Mouse (Mus musculus) embryonic facial prominence, embryonic 14.5 days (tissue): Measurements from ENCODE around the gene Pld4. TPM values are rescaled to one million over a fixed set of nuclear protein-coding genes. Genes with fewer than 3 reads are reported as not detected.
A peak's percentile ranks its signal among the peaks of the same experiment; 100 is the strongest.

Experiments
- ATAC-seq: fragments of 200-750 bp; cut with Nextera tagmentation; 2 replicates; pipeline ENCODE4 v1.8.0; 2017; ENCODE audit warnings: low read depth, moderate number of reproducible peaks, moderate TSS enrichment
- DNase-seq: peaks from one replicate; pipeline ENCODE4 v3.0.0-alpha.2; 2015; ENCODE audit warnings: low spot score
- H3K27ac ChIP-seq: fragments of 300-500 bp; sonication (generic); replicated peaks from 2 replicates; pipeline ENCODE4 v1.5.1; 2014; ENCODE audit warnings: low read depth, mild to moderate bottlenecking, low read length, moderate library complexity
- H3K27me3 ChIP-seq: fragments of 300-500 bp; sonication (generic); replicated peaks from 2 replicates; pipeline ENCODE4 v1.6.1; 2014; ENCODE audit warnings: low read length; ENCODE audit not compliant: control insufficient read depth, insufficient read depth
- H3K36me3 ChIP-seq: fragments of 300-500 bp; sonication (generic); 2 replicates; pipeline ENCODE4 v1.6.1; 2014; ENCODE audit warnings: low read length, mixed read lengths; ENCODE audit not compliant: control insufficient read depth, insufficient read depth
- H3K4me1 ChIP-seq: fragments of 300-500 bp; sonication (generic); 2 replicates; pipeline ENCODE4 v1.6.1; 2014; ENCODE audit warnings: antibody characterized with exemption, low read length; ENCODE audit not compliant: control insufficient read depth, insufficient read depth
- H3K4me2 ChIP-seq: fragments of 300-500 bp; sonication (generic); 2 replicates; pipeline ENCODE4 v1.6.1; 2014; ENCODE audit warnings: low read depth, mild to moderate bottlenecking, low read length, moderate library complexity, mixed read lengths
- H3K4me3 ChIP-seq: fragments of 300-500 bp; sonication (generic); 2 replicates; pipeline ENCODE4 v1.5.1; 2014; ENCODE audit warnings: low read depth, mild to moderate bottlenecking, low read length
- H3K9ac ChIP-seq: fragments of 300-500 bp; sonication (generic); 2 replicates; pipeline ENCODE4 v1.6.1; 2014; ENCODE audit warnings: low read depth, mild to moderate bottlenecking, low read length, moderate library complexity, mixed read lengths
- H3K9me3 ChIP-seq: fragments of 300-500 bp; sonication (generic); 2 replicates; pipeline ENCODE4 v1.6.1; 2016; ENCODE audit warnings: low read length; ENCODE audit not compliant: control insufficient read depth
- WGBS: fragments of 180-500 bp; shearing (Covaris S2); extraction: QIAGEN DNeasy Blood & Tissue Kit; methylation state at CpG from one replicate; pipeline ENCODE4 v1.1.7; 2014; 5-methylcytosine and 5-hydroxymethylcytosine counted together
- polyA plus RNA-seq: library from polyadenylated mRNA; unstranded; fragments of >200 nt; fragmentation: Nextera tagmentation; extraction: Ambion mirVana; gene quantifications from 2 replicates; pipeline ENCODE4 v1.2.1, GENCODE M21; 2014

Pld4 gene
- polyA plus RNA-seq, 1 experiment from 2014 or later, result 12.8 TPM

- H3K27ac ChIP-seq, result no peak overlapping the region
- 91% methylated on average over 10 of the region's 10 CpGs for WGBS
- H3K27me3 ChIP-seq, result no peaks in the 10 kb centered on the region
- H3K4me2 ChIP-seq, result no peak overlapping the region
- H3K4me3 ChIP-seq, result no peak overlapping the region
- ATAC-seq (no peak), DNase-seq (no peak)
- no peak overlapping the region for H3K9ac ChIP-seq
- H3K36me3 ChIP-seq, result no peaks in the 10 kb centered on the region
- H3K9me3 ChIP-seq, result peaks cover 6% of the 10 kb centered on the region; the same call in 1 of the 2 replicates
- no peaks in the 10 kb centered on the region for H3K4me1 ChIP-seq
Measured at GRCm38 (mm10) chr12:112774481-112774880, 14.0 kb downstream of the Pld4 start.

DNA sequence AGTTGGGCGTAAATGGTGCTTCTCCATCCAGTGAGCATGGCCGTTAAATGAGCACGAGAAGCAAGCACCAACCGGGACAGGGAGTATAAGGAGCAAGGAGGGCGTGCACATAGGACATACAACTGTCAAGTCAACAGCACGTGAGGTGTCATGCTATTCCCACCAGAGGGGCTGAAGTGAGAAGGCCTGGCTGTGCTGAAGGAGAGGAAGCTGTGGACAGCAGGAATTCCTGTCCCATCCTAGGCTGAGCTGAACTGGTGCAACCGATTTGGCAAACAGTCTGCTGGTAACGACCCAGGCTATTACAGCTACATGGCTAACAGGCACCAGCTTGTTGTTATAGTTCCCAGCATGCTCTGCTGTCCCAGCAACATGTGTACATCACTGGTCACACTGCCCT, 30.6 kb downstream of the Pld4 start:
- Histone ChIP-seq H3K4me3 (no peak overlapping the region), H3K4me1 (peaks cover 12% of the 10 kb centered on the region), H3K9me3 (no peaks in the 10 kb centered on the region), H3K9ac (no peak overlapping the region), H3K27me3 (no peaks in the 10 kb centered on the region), H3K4me2 (no peak overlapping the region), H3K36me3 (no peaks in the 10 kb centered on the region), H3K27ac (no peak overlapping the region)
- 67% methylated on average over 8 of the region's 8 CpGs for WGBS
- ATAC-seq, result no peak
- no peak for DNase-seq

DNA sequence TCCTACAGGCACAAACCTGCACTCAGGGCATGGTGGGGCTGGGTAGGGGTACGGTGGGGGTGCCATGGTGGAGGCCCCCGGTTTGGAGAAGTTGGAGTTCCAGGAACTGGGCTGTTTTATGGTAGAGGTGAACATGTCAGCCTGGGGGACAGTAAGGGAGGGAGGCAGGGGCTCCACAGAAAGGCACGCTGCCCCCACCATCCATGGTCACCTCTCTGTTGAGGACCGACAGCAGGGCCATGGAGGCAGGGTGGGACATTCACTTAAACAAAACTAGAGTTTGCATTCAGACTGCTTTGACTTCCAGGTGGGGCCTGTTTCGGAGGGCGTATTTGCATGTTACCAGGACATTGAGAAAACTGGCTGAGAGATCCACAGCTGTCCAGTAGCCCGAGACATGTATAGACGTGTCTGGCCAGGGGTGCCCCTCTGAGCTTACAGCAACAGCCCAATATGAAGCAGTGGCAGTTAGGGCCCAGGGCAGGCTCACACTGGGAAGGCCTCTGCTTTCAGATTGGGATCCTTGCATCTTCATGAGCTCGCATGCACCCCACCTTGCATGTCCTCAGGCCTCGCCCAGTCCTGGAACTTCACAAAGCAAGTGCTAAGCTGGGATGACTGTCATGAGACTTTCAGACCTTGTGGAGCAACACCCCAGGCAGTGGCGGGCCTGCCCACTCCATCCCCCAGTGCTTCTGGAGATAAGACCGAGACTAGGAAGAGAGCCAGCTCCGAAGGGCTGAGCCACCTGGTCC, 33.3 kb downstream of the Pld4 start:
- Histone ChIP-seq H3K4me2 (no peak overlapping the region), H3K27me3 (no peaks in the 10 kb centered on the region), H3K4me1 (peaks cover 35% of the 10 kb centered on the region), H3K36me3 (no peaks in the 10 kb centered on the region), H3K9me3 (no peaks in the 10 kb centered on the region), H3K9ac (no peak overlapping the region), H3K4me3 (no peak overlapping the region), H3K27ac (peak overlapping the region; percentile 29)
- DNase-seq (peak; percentile 54), ATAC-seq (no peak)
- 60% methylated on average over 13 of the region's 13 CpGs for WGBS

DNA sequence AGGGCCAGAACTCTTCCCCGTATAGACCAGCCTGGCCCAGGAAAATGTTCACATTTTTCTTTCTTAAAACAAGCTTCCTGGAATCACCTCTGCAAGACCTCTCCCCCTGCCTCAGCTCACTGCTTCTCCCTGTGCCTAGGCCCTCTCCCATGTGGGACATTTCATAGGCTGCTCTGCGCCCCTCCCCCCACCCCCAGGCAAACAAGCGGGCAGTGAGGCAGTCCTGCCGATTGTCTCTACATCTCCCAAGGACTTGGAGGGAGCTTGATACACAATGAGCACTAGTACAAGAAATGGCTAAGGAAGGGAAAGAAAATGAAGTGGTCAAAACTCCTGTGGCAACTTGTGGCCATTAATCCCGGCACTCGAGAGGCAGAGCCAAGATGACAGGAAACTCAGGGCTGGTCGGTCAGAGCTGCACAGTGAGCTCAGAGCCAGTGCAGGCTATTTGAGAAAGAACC, 33.9 kb downstream of the Pld4 start:
- peaks cover 36% of the 10 kb centered on the region for H3K4me1 ChIP-seq
- H3K27ac ChIP-seq, result peak overlapping the region; percentile 29
- H3K36me3 ChIP-seq, result no peaks in the 10 kb centered on the region
- H3K4me3 ChIP-seq, result no peak overlapping the region
- H3K27me3 ChIP-seq, result no peaks in the 10 kb centered on the region
- no peaks in the 10 kb centered on the region for H3K9me3 ChIP-seq
- ATAC-seq, result no peak
- no peak overlapping the region for H3K9ac ChIP-seq
- peak overlapping the region; percentile 21; the same call in 1 of the 2 replicates for H3K4me2 ChIP-seq
- DNase-seq, result no peak
- WGBS, result 28% methylated on average over 7 of the region's 7 CpGs

GRCm38 (mm10) chr12:112794998-112795397, 34.5 kb downstream of the Pld4 start:
- 81% methylated on average over 5 of the region's 5 CpGs for WGBS
- H3K9ac ChIP-seq, result no peak overlapping the region; the same call in 1 of the 2 replicates
- no peak for ATAC-seq
- peak overlapping the region; percentile 7; the same call in 1 of the 2 replicates for H3K4me2 ChIP-seq
- no peak overlapping the region for H3K27ac ChIP-seq
- no peak overlapping the region for H3K4me3 ChIP-seq
- H3K9me3 ChIP-seq, result no peaks in the 10 kb centered on the region
- no peaks in the 10 kb centered on the region for H3K27me3 ChIP-seq
- no peak for DNase-seq
- no peaks in the 10 kb centered on the region for H3K36me3 ChIP-seq
- peaks cover 36% of the 10 kb centered on the region for H3K4me1 ChIP-seq

DNA sequence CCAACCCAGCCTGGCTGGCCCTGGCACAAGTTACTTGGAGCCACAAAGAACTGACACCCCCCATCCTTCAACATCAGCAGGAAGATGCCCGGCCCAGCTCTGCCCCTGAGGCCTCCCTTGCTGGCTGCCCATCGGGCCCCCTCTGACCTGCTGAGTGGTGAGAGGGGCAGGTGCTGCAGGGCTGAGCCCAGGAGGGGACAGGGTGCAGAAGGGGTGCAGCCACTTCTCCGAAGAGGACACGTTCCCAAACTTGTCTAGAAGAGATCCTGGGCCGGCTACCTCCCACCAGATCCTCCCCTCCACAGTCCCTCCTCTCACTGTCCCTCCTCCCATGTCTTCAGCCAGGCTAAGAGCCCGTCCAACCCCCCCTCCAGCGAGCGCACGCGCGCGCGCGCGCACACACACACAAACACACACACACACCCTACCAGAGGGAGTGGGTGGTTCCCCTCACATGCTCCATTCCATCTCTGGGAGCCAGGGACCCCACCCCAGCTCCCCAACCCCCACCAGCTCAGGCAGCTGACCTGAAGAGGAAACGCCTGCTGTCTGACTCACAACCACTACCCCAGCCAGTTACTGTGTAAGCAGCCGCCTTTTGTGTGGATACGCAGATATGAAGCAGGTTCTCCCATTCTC, 35.1 kb downstream of the Pld4 start:
- Histone ChIP-seq H3K36me3 (no peaks in the 10 kb centered on the region), H3K9me3 (no peaks in the 10 kb centered on the region), H3K4me2 (peak overlapping the region; percentile 7; the same call in 1 of the 2 replicates), H3K27ac (no peak overlapping the region), H3K27me3 (no peaks in the 10 kb centered on the region; the same call in 1 of the 2 replicates), H3K4me3 (no peak overlapping the region), H3K4me1 (peaks cover 36% of the 10 kb centered on the region), H3K9ac (no peak overlapping the region; the same call in 1 of the 2 replicates)
- peak; percentile 74 for DNase-seq
- ATAC-seq, result no peak; the same call in 1 of the 2 replicates
- whole genome bisulfite sequencing, result 45% methylated on average over 5 of the region's 18 CpGs

- H3K27me3 ChIP-seq, result peaks cover 12% of the 10 kb centered on the region
- H3K4me3 ChIP-seq, result no peak overlapping the region
- no peaks in the 10 kb centered on the region for H3K9me3 ChIP-seq
- no peaks in the 10 kb centered on the region for H3K36me3 ChIP-seq
- no peak overlapping the region for H3K9ac ChIP-seq
- no peak overlapping the region for H3K4me2 ChIP-seq
- H3K27ac ChIP-seq, result no peak overlapping the region
- DNase-seq (no peak), ATAC-seq (no peak)
- peaks cover 34% of the 10 kb centered on the region for H3K4me1 ChIP-seq
- WGBS, result 48% methylated on average over 17 of the region's 17 CpGs
Measured at GRCm38 (mm10) chr12:112796551-112797510, 36.4 kb downstream of the Pld4 start.

- H3K4me3 ChIP-seq, result no peak overlapping the region
- H3K36me3 ChIP-seq, result no peaks in the 10 kb centered on the region
- WGBS, result 48% methylated on average over 12 of the region's 15 CpGs
- no peak overlapping the region for H3K27ac ChIP-seq
- peak; percentile 56 for DNase-seq
- ATAC-seq, result no peak
- no peaks in the 10 kb centered on the region for H3K9me3 ChIP-seq
- no peak overlapping the region for H3K9ac ChIP-seq
- peaks cover 40% of the 10 kb centered on the region for H3K4me1 ChIP-seq
- peaks cover 18% of the 10 kb centered on the region for H3K27me3 ChIP-seq
- no peak overlapping the region for H3K4me2 ChIP-seq
Measured at GRCm38 (mm10) chr12:112797672-112798331, 37.3 kb downstream of the Pld4 start.
